Mouse (Mus musculus) C2C12 (cell line): ENCODE measurements around the gene Wbp2nl.

Source experiments
- CEBPB ChIP-seq: IDR thresholded peaks from one replicate; pipeline ENCODE4 v1.6.1; 2011; ENCODE audit warnings: low read depth, mild to moderate bottlenecking, control low read depth, moderate library complexity
- CTCF ChIP-seq: IDR thresholded peaks from one replicate; pipeline ENCODE4 v1.5.1; 2011; ENCODE audit not compliant: control insufficient read depth, insufficient read depth, insufficient read length
- FOSL1 ChIP-seq: IDR thresholded peaks from one replicate; pipeline ENCODE4 v1.8.0; 2011; ENCODE audit warnings: mild to moderate bottlenecking, low read length; ENCODE audit not compliant: poor library complexity, insufficient read depth, severe bottlenecking
- MAX ChIP-seq: IDR thresholded peaks from one replicate; pipeline ENCODE4 v1.6.1; 2011; ENCODE audit warnings: mild to moderate bottlenecking, control low read depth
- MYOD1 ChIP-seq: IDR thresholded peaks from one replicate; pipeline ENCODE4 v1.6.1; 2011; ENCODE audit warnings: low read depth; ENCODE audit not compliant: control insufficient read depth, insufficient read length
- MYOG ChIP-seq: IDR thresholded peaks from one replicate; pipeline ENCODE4 v1.6.1; 2011; ENCODE audit not compliant: control insufficient read depth, insufficient read length; ENCODE audit errors: extremely low read depth
- USF1 ChIP-seq: IDR thresholded peaks from one replicate; pipeline ENCODE4 v1.6.1; 2011; ENCODE audit warnings: low read depth, mild to moderate bottlenecking, control low read depth, moderate library complexity

DNA sequence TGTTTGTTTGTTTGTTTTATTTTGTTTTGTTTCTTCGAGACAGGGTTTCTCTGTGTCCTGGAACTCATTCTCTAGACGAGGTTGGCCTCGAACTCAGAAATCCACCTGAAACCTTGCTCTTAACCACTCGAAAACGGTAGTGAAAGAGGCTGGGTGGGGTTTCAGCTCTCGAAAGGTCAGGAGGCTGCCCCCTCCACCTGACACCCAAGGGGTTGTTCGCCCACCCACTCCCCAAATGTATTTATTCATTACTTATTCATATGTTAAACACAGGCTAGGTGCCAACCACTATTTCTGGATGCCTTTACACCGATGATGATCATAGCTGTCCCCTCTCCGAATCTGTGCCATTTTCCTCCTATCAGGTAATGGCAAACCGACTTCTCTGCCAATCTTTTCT, 40.4 kb downstream of the Wbp2nl start:
- TF ChIP-seq CTCF, result no peak
- no peak for TF ChIP-seq USF1
- TF ChIP-seq FOSL1, result no peak
- TF ChIP-seq MAX, result no peak
- no peak for TF ChIP-seq CEBPB
- no peak for TF ChIP-seq MYOD1
- no peak for TF ChIP-seq MYOG
